Mouse (Mus musculus): Measurements from ENCODE around the gene Atp6v0b.

GRCm38 (mm10) chr4:117917402-117917801 lies 30.3 kb upstream of the Atp6v0b start:
- no peak for TF ChIP-seq CTCF (IDR thresholded peaks at IDR 0.05; ENCODE audit: low read depth, low read length)
- TF ChIP-seq GATA1 (IDR thresholded peaks at IDR 0.05; ENCODE audit: borderline replicate concordance, low read length), result no peak
- TF ChIP-seq POLR2AphosphoS5 (IDR thresholded peaks at IDR 0.05; ENCODE audit: insufficient replicate concordance, low read depth, low read length), result no peak
